Mouse (Mus musculus) myocyte (in vitro differentiated cells): ENCODE measurements around the gene Iqschfp. TPM values are rescaled to one million over a fixed set of nuclear protein-coding genes. Genes with fewer than 3 reads are reported as not detected.

ENCODE experiments used
- H3K27me3 ChIP-seq: one replicate; pipeline ENCODE4 v1.6.1; 2011; ENCODE audit not compliant: control insufficient read depth, insufficient read depth, insufficient read length
- H3K36me3 ChIP-seq: one replicate; pipeline ENCODE4 v1.6.1; 2011; ENCODE audit not compliant: control insufficient read depth, insufficient read depth
- H3K4me2 ChIP-seq: one replicate; pipeline ENCODE4 v1.6.1; 2011; ENCODE audit warnings: low read depth, control low read depth
- H3K4me3 ChIP-seq: one replicate; pipeline ENCODE4 v1.5.1; 2011; ENCODE audit warnings: mild to moderate bottlenecking, control low read depth, moderate library complexity
- H3K79me2 ChIP-seq: one replicate; pipeline ENCODE4 v1.6.1; 2011; ENCODE audit not compliant: control insufficient read depth, insufficient read depth
- H3ac ChIP-seq: one replicate; pipeline ENCODE4 v1.6.1; 2011; ENCODE audit not compliant: control insufficient read depth, insufficient read length
- CEBPB ChIP-seq: IDR thresholded peaks from 2 replicates; pipeline ENCODE4 v1.6.1; 2011; ENCODE audit warnings: mild to moderate bottlenecking, moderate library complexity; ENCODE audit not compliant: poor library complexity, insufficient read depth, severe bottlenecking
- E2F4 ChIP-seq: IDR thresholded peaks from one replicate; pipeline ENCODE4 v1.6.1; 2011; ENCODE audit warnings: mild to moderate bottlenecking, control low read depth, moderate library complexity; ENCODE audit not compliant: insufficient read depth
- MAX ChIP-seq: IDR thresholded peaks from one replicate; pipeline ENCODE4 v1.6.1; 2011; ENCODE audit warnings: low read depth, mild to moderate bottlenecking, control low read depth
- MYOD1 ChIP-seq, 3 experiments: IDR thresholded peaks; one replicate each; pipeline ENCODE4 v1.6.1; 2011; ENCODE audit warnings: control low read depth in 2 of 3, low read depth in 2 of 3, mild to moderate bottlenecking in 2 of 3, moderate library complexity in 1 of 3; ENCODE audit not compliant: insufficient read length in 2 of 3, control insufficient read depth in 1 of 3
- MYOG ChIP-seq, 3 experiments: IDR thresholded peaks; one replicate each; pipeline ENCODE4 v1.6.1; 2011; ENCODE audit warnings: control low read depth in 2 of 3, low read depth in 2 of 3, mild to moderate bottlenecking in 2 of 3; ENCODE audit not compliant: insufficient read length in 2 of 3, control insufficient read depth in 1 of 3, insufficient read depth in 1 of 3
- POLR2A ChIP-seq: IDR thresholded peaks from one replicate; pipeline ENCODE4 v1.6.1; 2011; ENCODE audit warnings: low read depth, mild to moderate bottlenecking, control low read depth, moderate library complexity; ENCODE audit not compliant: insufficient read length
- POLR2AphosphoS2 ChIP-seq: IDR thresholded peaks from one replicate; pipeline ENCODE4 v1.6.1; 2011; ENCODE audit warnings: low read depth, control low read depth; ENCODE audit not compliant: insufficient read length
- REST ChIP-seq: IDR thresholded peaks from one replicate; pipeline ENCODE4 v1.6.1; 2011; ENCODE audit warnings: mild to moderate bottlenecking, control low read depth, moderate library complexity; ENCODE audit not compliant: insufficient read depth, insufficient read length
- SRF ChIP-seq: IDR thresholded peaks from one replicate; pipeline ENCODE4 v1.6.1; 2011; ENCODE audit warnings: low read depth; ENCODE audit not compliant: control insufficient read depth, insufficient read length
- TCF12 ChIP-seq: IDR thresholded peaks from one replicate; pipeline ENCODE4 v1.6.1; 2011; ENCODE audit warnings: mild to moderate bottlenecking, control low read depth; ENCODE audit not compliant: poor library complexity, insufficient read depth, severe bottlenecking
- TCF3 ChIP-seq: IDR thresholded peaks from one replicate; pipeline ENCODE4 v1.6.1; 2011; ENCODE audit warnings: low read depth, control low read depth; ENCODE audit not compliant: insufficient read length
- USF1 ChIP-seq: IDR thresholded peaks from one replicate; pipeline ENCODE4 v1.6.1; 2011; ENCODE audit warnings: low read depth, mild to moderate bottlenecking, control low read depth, moderate library complexity
- polyA plus RNA-seq: library from polyadenylated mRNA; unstranded; fragments of >200 nt; fragmentation: generic; extraction: Trizol; gene quantifications from one replicate; pipeline ENCODE4 v1.2.1, GENCODE M21; 2012; ENCODE audit warnings: missing spikeins

Gene Iqschfp
- polyA plus RNA-seq, 1 experiment: not detected

DNA sequence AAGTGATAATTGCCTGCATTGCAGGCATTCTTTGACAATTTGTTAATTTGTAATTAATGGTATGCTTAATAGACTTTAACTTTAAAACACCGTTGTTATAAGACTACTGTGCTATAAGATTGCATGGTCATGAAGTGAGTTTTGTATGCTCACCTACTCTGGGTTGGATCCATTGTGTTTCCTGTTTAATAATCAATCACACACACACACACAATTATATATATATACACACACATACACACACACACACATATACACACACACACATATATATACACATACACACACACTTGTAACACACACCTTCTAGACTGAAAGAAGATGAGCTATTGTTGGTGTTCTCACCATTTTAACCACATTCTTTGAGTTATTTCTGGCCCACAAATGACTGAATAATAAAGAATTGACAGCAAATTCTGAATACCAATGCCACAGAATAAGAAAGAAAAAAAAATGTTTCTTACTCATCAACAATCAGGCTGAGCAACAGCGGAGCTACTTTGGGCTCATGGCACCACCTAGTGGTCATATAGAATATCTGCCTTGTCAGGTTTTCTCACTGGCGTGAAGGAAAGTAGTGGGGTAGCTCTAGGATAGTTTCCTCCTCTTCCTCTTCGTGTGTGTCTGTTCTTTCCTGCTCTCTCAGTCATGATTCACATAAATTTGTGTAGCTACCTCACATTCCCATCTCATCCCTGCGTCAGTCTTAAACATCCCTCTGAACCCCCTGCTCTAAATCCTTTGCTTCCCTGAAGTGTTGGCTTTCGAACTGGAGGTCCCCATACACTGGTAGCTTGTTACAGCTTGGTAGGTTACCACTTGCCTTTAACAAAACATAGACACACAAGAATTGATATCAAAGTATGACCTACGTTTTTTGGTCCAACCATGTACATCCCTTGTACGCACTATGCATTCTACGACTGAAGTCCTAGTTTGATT is 153.7 kb downstream of the Iqschfp start:
- TF ChIP-seq MAX: no peak
- no peak for TF ChIP-seq REST
- TF ChIP-seq MYOG (IDR thresholded peaks at IDR 0.05; ENCODE audit: control insufficient read depth in 1 of 3, insufficient read depth in 1 of 3, insufficient read length in 2 of 3, low read depth in 2 of 3): no peak
- no peak for TF ChIP-seq POLR2A
- no peak for TF ChIP-seq TCF3
- TF ChIP-seq CEBPB: no peak
- no peak for TF ChIP-seq POLR2AphosphoS2
- TF ChIP-seq MYOD1 (IDR thresholded peaks at IDR 0.05; ENCODE audit: control insufficient read depth in 1 of 3, insufficient read length in 2 of 3, low read depth in 2 of 3): no peak
- TF ChIP-seq TCF12: no peak
- TF ChIP-seq E2F4: no peak
- no peak for TF ChIP-seq USF1
- no peak for TF ChIP-seq SRF
- H3K4me3 ChIP-seq: no peak overlapping the region
- H3K4me2 ChIP-seq: peak overlapping the region; percentile 27
- peaks cover 3% of the 10 kb centered on the region for H3K27me3 ChIP-seq
- no peaks in the 10 kb centered on the region for H3K36me3 ChIP-seq
- H3K79me2 ChIP-seq: no peaks in the 10 kb centered on the region
- no peak overlapping the region for H3ac ChIP-seq

GRCm38 (mm10) chr3:68053538-68053937 is 161.5 kb downstream of the Iqschfp start:
- Histone ChIP-seq H3K4me2 (no peak overlapping the region), H3K36me3 (no peaks in the 10 kb centered on the region), H3ac (no peak overlapping the region), H3K4me3 (no peak overlapping the region), H3K27me3 (peaks cover 3% of the 10 kb centered on the region), H3K79me2 (no peaks in the 10 kb centered on the region)
- TF ChIP-seq SRF (no peak), REST (no peak), POLR2A (no peak), TCF12 (no peak), MAX (no peak), MYOD1 (IDR thresholded peaks at IDR 0.05; ENCODE audit: control insufficient read depth in 1 of 3, insufficient read length in 2 of 3, low read depth in 2 of 3) (no peak), MYOG (IDR thresholded peaks at IDR 0.05; ENCODE audit: control insufficient read depth in 1 of 3, insufficient read depth in 1 of 3, insufficient read length in 2 of 3, low read depth in 2 of 3) (no peak), TCF3 (no peak), CEBPB (no peak), USF1 (no peak), POLR2AphosphoS2 (no peak)

DNA sequence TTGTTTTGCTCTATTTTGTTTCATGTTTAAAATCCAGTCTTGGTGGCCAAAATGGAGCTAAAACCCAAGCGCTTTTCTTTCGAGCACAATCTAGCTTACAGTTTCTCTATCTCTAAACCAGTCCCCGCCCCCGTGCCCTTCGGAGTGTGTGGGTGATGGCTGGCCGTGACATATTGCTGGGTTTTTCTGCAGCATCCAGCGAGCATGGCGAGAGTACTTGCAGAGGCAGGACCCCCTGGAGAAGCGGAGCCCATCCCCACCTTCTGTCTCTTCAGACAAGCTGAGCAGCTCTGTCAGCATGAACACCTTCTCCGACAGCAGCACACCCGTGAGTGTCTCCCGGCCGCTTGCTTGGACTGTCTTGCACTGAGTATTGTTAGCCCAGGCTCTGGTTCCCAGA is 163.0 kb downstream of the Iqschfp start:
- Histone ChIP-seq H3K27me3 (no peaks in the 10 kb centered on the region), H3K36me3 (no peaks in the 10 kb centered on the region), H3K4me3 (no peak overlapping the region), H3ac (no peak overlapping the region), H3K79me2 (no peaks in the 10 kb centered on the region), H3K4me2 (peak overlapping the region; percentile 48)
- TF ChIP-seq POLR2A: no peak
- no peak for TF ChIP-seq USF1
- no peak for TF ChIP-seq TCF12
- no peak for TF ChIP-seq E2F4
- no peak for TF ChIP-seq CEBPB
- TF ChIP-seq POLR2AphosphoS2: no peak
- TF ChIP-seq MAX: no peak
- TF ChIP-seq SRF: no peak
- no peak for TF ChIP-seq MYOD1 (IDR thresholded peaks at IDR 0.05; ENCODE audit: control insufficient read depth in 1 of 3, insufficient read length in 2 of 3, low read depth in 2 of 3)
- TF ChIP-seq MYOG (IDR thresholded peaks at IDR 0.05; ENCODE audit: control insufficient read depth in 1 of 3, insufficient read depth in 1 of 3, insufficient read length in 2 of 3, low read depth in 2 of 3): no peak
- no peak for TF ChIP-seq TCF3
- TF ChIP-seq REST: no peak

DNA sequence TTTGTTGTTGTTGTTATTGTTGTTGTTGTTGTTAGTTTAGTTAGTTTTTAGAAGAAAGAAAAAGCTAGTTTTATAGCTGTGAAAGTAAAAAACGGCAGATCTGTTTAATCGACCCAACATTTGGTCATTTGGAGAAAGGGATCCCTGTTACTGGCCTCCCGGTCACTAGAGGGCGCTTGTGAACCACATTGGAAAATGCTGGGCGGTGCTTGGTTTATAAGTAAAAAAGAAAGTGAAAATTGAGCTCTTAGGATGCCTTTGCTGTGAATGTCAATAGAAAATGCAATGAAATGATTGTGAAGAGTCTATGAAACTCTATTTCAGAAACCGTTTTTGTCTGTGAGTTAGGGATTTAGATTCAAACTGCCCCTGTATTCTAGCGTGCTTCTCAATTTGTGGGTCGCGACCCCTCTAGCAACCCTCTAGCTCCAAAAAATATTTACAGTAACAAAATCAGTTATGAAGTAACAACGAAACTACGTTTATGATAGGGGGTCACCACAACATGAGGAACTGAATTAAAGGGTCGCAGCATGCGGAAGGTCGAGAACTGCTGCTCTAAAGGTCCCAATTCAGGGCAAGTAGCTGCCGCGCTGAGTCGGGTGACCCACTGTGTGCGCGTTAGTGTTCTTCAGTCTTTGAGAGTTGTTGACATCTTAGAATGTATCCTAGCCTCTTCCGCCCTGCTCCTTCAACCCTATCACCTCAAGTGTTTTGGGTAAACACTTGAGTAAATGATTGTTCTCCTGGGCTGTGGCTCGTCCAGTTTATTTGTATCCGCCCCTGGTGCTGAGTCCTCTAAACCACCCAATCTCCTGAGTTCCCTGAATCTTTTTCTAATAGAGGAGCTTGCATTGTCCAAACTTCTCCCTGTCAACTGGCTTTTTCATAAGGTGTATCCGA is 164.6 kb downstream of the Iqschfp start:
- Histone ChIP-seq H3K4me3 (peak overlapping the region; percentile 22), H3ac (no peak overlapping the region), H3K27me3 (no peaks in the 10 kb centered on the region), H3K4me2 (peak overlapping the region; percentile 81), H3K79me2 (no peaks in the 10 kb centered on the region), H3K36me3 (no peaks in the 10 kb centered on the region)
- TF ChIP-seq TCF12 (no peak), POLR2AphosphoS2 (no peak), MYOD1 (IDR thresholded peaks at IDR 0.05; ENCODE audit: control insufficient read depth in 1 of 3, insufficient read length in 2 of 3, low read depth in 2 of 3) (no peak), MYOG (IDR thresholded peaks at IDR 0.05; ENCODE audit: control insufficient read depth in 1 of 3, insufficient read depth in 1 of 3, insufficient read length in 2 of 3, low read depth in 2 of 3) (no peak), REST (no peak), MAX (no peak), TCF3 (no peak), CEBPB (no peak), POLR2A (no peak), E2F4 (no peak), SRF (no peak), USF1 (no peak)
